Mouse (Mus musculus): ENCODE measurements around the gene Scarb2. TPM values are rescaled to one million over a fixed set of nuclear protein-coding genes. Genes with fewer than 3 reads are reported as not detected.

Scarb2 gene
- polyA plus RNA-seq, 1 experiment from 2014 or later, result 18.9 TPM

Small RNA genes within 50 kb of the gene (microRNA-seq; reads per million reads assigned to microRNA genes)
- gene Mir6415, result not detected

Other genes with a start within 250 kb of the Scarb2 start
- 22.1 and 25.1 TPM in 2 replicates for gene Naaa, start 228.7 kb downstream of the Scarb2 start, polyA plus RNA-seq (2014; fragmentation: Nextera tagmentation; extraction: Ambion mirVana)
- gene Sdad1, start 196.4 kb downstream of the Scarb2 start, polyA plus RNA-seq (2014; fragmentation: Nextera tagmentation; extraction: Ambion mirVana), result 28.5 and 29.3 TPM in 2 replicates
- gene Cxcl9, start 178.8 kb downstream of the Scarb2 start, polyA plus RNA-seq (2014; fragmentation: Nextera tagmentation; extraction: Ambion mirVana), result not detected in 2 replicates
- 6.0 and 9.3 TPM in 2 replicates for gene Art3, start 175.0 kb downstream of the Scarb2 start, polyA plus RNA-seq (2014; fragmentation: Nextera tagmentation; extraction: Ambion mirVana)
- gene Cxcl10, start 157.9 kb downstream of the Scarb2 start, polyA plus RNA-seq (2014; fragmentation: Nextera tagmentation; extraction: Ambion mirVana), result 0.24 TPM in 1 of 2 replicates, not detected in the other
- 51.5 and 59.4 TPM in 2 replicates for gene Nup54, start 71.6 kb downstream of the Scarb2 start, polyA plus RNA-seq (2014; fragmentation: Nextera tagmentation; extraction: Ambion mirVana)
- gene Fam47e, start 48.2 kb upstream of the Scarb2 start, polyA plus RNA-seq (2014; fragmentation: Nextera tagmentation; extraction: Ambion mirVana), result 1.3 TPM in 2 replicates
- gene Stbd1, start 96.2 kb upstream of the Scarb2 start, polyA plus RNA-seq (2014; fragmentation: Nextera tagmentation; extraction: Ambion mirVana), result 10.3 and 11.7 TPM in 2 replicates
- gene Ccdc158, start 168.4 kb upstream of the Scarb2 start, polyA plus RNA-seq (2014; fragmentation: Nextera tagmentation; extraction: Ambion mirVana), result 0.78 and 1.0 TPM in 2 replicates
- gene Shroom3, start 176.6 kb upstream of the Scarb2 start, polyA plus RNA-seq (2014; fragmentation: Nextera tagmentation; extraction: Ambion mirVana), result 2.3 and 2.6 TPM in 2 replicates